Mouse (Mus musculus): ENCODE data around the gene Itgb1bp1. TPM values are rescaled to one million over a fixed set of nuclear protein-coding genes. Genes with fewer than 3 reads are reported as not detected.

Gene Itgb1bp1
- total and polyA plus RNA-seq, 2 experiments from 2014 or later, result 37.5 to 42.1 TPM

DNA sequence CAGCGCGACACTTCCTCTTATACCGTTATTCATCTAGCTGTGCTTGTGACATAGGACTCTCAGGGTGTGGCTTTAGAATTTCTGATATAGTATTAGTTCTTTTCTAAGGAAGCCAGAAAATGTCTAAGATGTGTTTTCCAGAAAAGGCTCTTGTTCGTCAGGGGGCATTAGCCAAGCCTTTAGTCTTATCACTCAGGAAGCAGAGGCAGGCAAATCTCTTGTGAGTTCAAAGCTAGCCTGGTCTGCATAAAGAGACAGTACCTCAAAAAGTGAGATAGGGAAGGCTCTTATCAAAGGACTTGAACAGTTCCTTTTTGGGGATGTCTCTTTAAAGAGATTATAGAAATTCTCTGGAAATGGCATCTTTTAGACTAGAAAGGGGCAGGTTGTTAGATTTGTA, 57.4 kb downstream of the Itgb1bp1 start:
- no peaks in the 10 kb centered on the region for H3K9me3 ChIP-seq (replicated peaks; ENCODE audit: control insufficient read depth, low read length)
- TF ChIP-seq CTCF (IDR thresholded peaks at IDR 0.05; ENCODE audit: low read depth) (no peak), EP300 (IDR thresholded peaks at IDR 0.05; ENCODE audit: low read depth) (no peak)
- H3K9ac ChIP-seq (replicated peaks; ENCODE audit: low read depth, low read length), result no peak overlapping the region
- 88% methylated on average over 4 of the region's 4 CpGs for WGBS
- DNase-seq (ENCODE audit: low spot score) (no peak), ATAC-seq (ENCODE audit: insufficient read depth, low read depth) (no peak)
- H3K36me3 ChIP-seq (replicated peaks; ENCODE audit: control insufficient read depth, insufficient read depth, low read length), result peaks cover 38% of the 10 kb centered on the region
- no peak overlapping the region for H3K4me3 ChIP-seq (ENCODE audit: low read depth, low read length)
- no peak overlapping the region for H3K4me2 ChIP-seq (ENCODE audit: low read depth, low read length)
- H3K27me3 ChIP-seq (ENCODE audit: control insufficient read depth, insufficient read depth, low read length), result no peaks in the 10 kb centered on the region
- peaks cover 23% of the 10 kb centered on the region for H3K4me1 ChIP-seq (ENCODE audit: control insufficient read depth, insufficient read depth)
- H3K27ac ChIP-seq (ENCODE audit: low read depth), result no peak overlapping the region

- peak; percentile 83 for ATAC-seq (ENCODE audit: insufficient read depth, low read depth)
- peak; percentile 80 for DNase-seq (ENCODE audit: low spot score)
- Histone ChIP-seq H3K36me3 (replicated peaks; ENCODE audit: control insufficient read depth, insufficient read depth, low read length) (peaks cover 34% of the 10 kb centered on the region), H3K9me3 (replicated peaks; ENCODE audit: control insufficient read depth, low read length) (no peaks in the 10 kb centered on the region), H3K4me3 (ENCODE audit: low read depth, low read length) (no peak overlapping the region), H3K27me3 (ENCODE audit: control insufficient read depth, insufficient read depth, low read length) (no peaks in the 10 kb centered on the region), H3K9ac (replicated peaks; ENCODE audit: low read depth, low read length) (no peak overlapping the region), H3K27ac (ENCODE audit: low read depth) (peak overlapping the region; percentile 68), H3K4me2 (ENCODE audit: low read depth, low read length) (no peak overlapping the region), H3K4me1 (ENCODE audit: control insufficient read depth, insufficient read depth) (peaks cover 23% of the 10 kb centered on the region)
- TF ChIP-seq CTCF (IDR thresholded peaks at IDR 0.05; ENCODE audit: low read depth), result peak; percentile 48
- no peak for TF ChIP-seq EP300 (IDR thresholded peaks at IDR 0.05; ENCODE audit: low read depth)
- 11% methylated on average over 6 of the region's 6 CpGs for WGBS
Measured at GRCm38 (mm10) chr12:21227076-21227980, 58.8 kb downstream of the Itgb1bp1 start.

GRCm38 (mm10) chr12:21226316-21226715, 59.8 kb downstream of the Itgb1bp1 start:
- DNase-seq (ENCODE audit: low spot score) (no peak), ATAC-seq (ENCODE audit: insufficient read depth, low read depth) (no peak)
- no peaks in the 10 kb centered on the region for H3K9me3 ChIP-seq (replicated peaks; ENCODE audit: control insufficient read depth, low read length)
- no peak overlapping the region for H3K27ac ChIP-seq (ENCODE audit: low read depth)
- H3K9ac ChIP-seq (replicated peaks; ENCODE audit: low read depth, low read length), result no peak overlapping the region
- peaks cover 24% of the 10 kb centered on the region for H3K36me3 ChIP-seq (replicated peaks; ENCODE audit: control insufficient read depth, insufficient read depth, low read length)
- no peaks in the 10 kb centered on the region for H3K27me3 ChIP-seq (ENCODE audit: control insufficient read depth, insufficient read depth, low read length)
- H3K4me1 ChIP-seq (ENCODE audit: control insufficient read depth, insufficient read depth), result peaks cover 23% of the 10 kb centered on the region
- H3K4me3 ChIP-seq (ENCODE audit: low read depth, low read length), result no peak overlapping the region
- 78% methylated on average over 9 of the region's 9 CpGs for WGBS
- no peak overlapping the region for H3K4me2 ChIP-seq (ENCODE audit: low read depth, low read length)
- no peak for TF ChIP-seq CTCF (IDR thresholded peaks at IDR 0.05; ENCODE audit: low read depth)

- Histone ChIP-seq H3K9ac (replicated peaks; ENCODE audit: low read depth, low read length) (no peak overlapping the region), H3K4me1 (ENCODE audit: control insufficient read depth, insufficient read depth) (peaks cover 23% of the 10 kb centered on the region), H3K4me3 (ENCODE audit: low read depth, low read length) (no peak overlapping the region), H3K27me3 (ENCODE audit: control insufficient read depth, insufficient read depth, low read length) (no peaks in the 10 kb centered on the region), H3K9me3 (replicated peaks; ENCODE audit: control insufficient read depth, low read length) (no peaks in the 10 kb centered on the region), H3K4me2 (ENCODE audit: low read depth, low read length) (no peak overlapping the region), H3K36me3 (replicated peaks; ENCODE audit: control insufficient read depth, insufficient read depth, low read length) (peaks cover 15% of the 10 kb centered on the region; the same call in 1 of the 2 replicates), H3K27ac (ENCODE audit: low read depth) (no peak overlapping the region)
- TF ChIP-seq EP300 (IDR thresholded peaks at IDR 0.05; ENCODE audit: low read depth), result no peak
- TF ChIP-seq CTCF (IDR thresholded peaks at IDR 0.05; ENCODE audit: low read depth), result no peak
- no peak for ATAC-seq (ENCODE audit: insufficient read depth, low read depth)
- no peak for DNase-seq (ENCODE audit: low spot score)
- WGBS, result 72% methylated on average over 8 of the region's 8 CpGs
Measured at GRCm38 (mm10) chr12:21225358-21225757, 60.7 kb downstream of the Itgb1bp1 start.

GRCm38 (mm10) chr12:21223923-21224322, 62.2 kb downstream of the Itgb1bp1 start:
- no peak overlapping the region for H3K27ac ChIP-seq (ENCODE audit: low read depth)
- H3K27me3 ChIP-seq (ENCODE audit: control insufficient read depth, insufficient read depth, low read length), result no peaks in the 10 kb centered on the region
- no peak overlapping the region for H3K9ac ChIP-seq (replicated peaks; ENCODE audit: low read depth, low read length)
- no peak for DNase-seq (ENCODE audit: low spot score)
- H3K36me3 ChIP-seq (replicated peaks; ENCODE audit: control insufficient read depth, insufficient read depth, low read length), result peaks cover 9% of the 10 kb centered on the region; the same call in 1 of the 2 replicates
- no peak overlapping the region for H3K4me2 ChIP-seq (ENCODE audit: low read depth, low read length)
- TF ChIP-seq CTCF (IDR thresholded peaks at IDR 0.05; ENCODE audit: low read depth), result no peak
- no peak for TF ChIP-seq EP300 (IDR thresholded peaks at IDR 0.05; ENCODE audit: low read depth)
- no peak for ATAC-seq (ENCODE audit: insufficient read depth, low read depth)
- H3K4me3 ChIP-seq (ENCODE audit: low read depth, low read length), result no peak overlapping the region
- no peaks in the 10 kb centered on the region for H3K9me3 ChIP-seq (replicated peaks; ENCODE audit: control insufficient read depth, low read length)
- H3K4me1 ChIP-seq (ENCODE audit: control insufficient read depth, insufficient read depth), result peaks cover 23% of the 10 kb centered on the region
- 88% methylated on average over 4 of the region's 4 CpGs for WGBS

All from heart, postnatal 0 days (tissue).